Mouse (Mus musculus): ENCODE results near the gene Mrtfa. TPM values are rescaled to one million over a fixed set of nuclear protein-coding genes. Genes with fewer than 3 reads are reported as not detected.

Gene Mrtfa
- polyA plus RNA-seq, 1 experiment from 2014 or later, result 21.2 TPM

DNA sequence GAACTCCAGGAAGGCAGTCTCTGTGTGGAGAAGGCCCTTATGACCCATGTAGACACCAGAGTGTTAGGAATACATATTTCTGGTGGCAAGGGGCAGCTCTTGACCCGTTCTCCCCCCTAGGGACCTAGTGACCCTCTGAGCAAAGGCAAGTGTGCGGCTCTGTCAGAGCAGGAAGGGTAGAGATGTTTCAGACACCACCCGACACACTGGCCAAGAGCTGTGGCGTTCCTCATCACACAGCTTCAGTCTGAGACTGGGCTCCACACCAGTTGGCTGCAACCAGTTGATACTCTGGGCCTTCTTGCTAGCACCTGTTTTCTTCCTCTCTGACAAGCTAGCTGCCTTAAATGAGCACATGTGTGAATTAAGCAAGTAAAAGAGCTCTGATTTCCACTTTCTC lies 158.9 kb downstream of the Mrtfa start:
- Histone ChIP-seq H3K4me3 (no peak overlapping the region), H3K4me1 (peaks cover 14% of the 10 kb centered on the region; the same call in 1 of the 2 replicates)
- no peak for ATAC-seq

DNA sequence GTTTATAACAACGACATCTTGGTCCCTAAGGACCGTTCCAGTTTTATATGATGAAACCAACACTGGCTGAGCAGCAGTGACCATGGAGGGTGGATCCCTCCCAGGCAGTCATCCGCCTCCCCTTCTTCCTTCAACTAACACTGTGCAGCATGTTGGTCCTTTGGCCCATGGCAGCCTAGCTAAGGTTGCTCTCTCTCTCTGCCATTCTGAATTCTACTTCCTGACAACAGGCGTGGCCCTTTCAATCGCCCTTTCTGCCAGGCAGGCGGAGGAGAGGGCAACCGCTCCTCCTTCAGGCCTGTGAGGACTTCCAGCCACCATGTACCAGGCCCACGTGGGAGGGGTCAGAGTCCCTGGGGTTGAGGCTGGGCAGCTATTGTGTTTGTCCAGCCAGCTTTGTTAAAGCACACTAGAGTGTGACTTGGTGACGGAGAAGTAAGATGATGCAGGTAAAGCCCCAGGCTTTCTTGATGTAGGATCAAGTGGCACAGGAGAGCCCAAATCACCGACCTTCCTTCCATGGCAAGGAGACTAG lies 159.6 kb downstream of the Mrtfa start:
- no peak overlapping the region for H3K4me3 ChIP-seq
- H3K9ac ChIP-seq, result no peak overlapping the region
- H3K27me3 ChIP-seq, result no peaks in the 10 kb centered on the region
- no peak overlapping the region for H3K4me2 ChIP-seq
- whole genome bisulfite sequencing, result 57% methylated on average over 10 of the region's 10 CpGs
- H3K4me1 ChIP-seq, result peaks cover 14% of the 10 kb centered on the region; the same call in 1 of the 2 replicates
- H3K27ac ChIP-seq, result no peak overlapping the region
- H3K9me3 ChIP-seq (replicated peaks), result no peaks in the 10 kb centered on the region
- H3K36me3 ChIP-seq (ENCODE audit: poor library complexity, severe bottlenecking), result no peaks in the 10 kb centered on the region
- ATAC-seq, result no peak

More for the DNA sequence above, 158.9 kb downstream of the Mrtfa start:
- Histone ChIP-seq H3K4me2 (no peak overlapping the region), H3K27me3 (no peaks in the 10 kb centered on the region), H3K36me3 (ENCODE audit: poor library complexity, severe bottlenecking) (no peaks in the 10 kb centered on the region), H3K9me3 (replicated peaks) (no peaks in the 10 kb centered on the region), H3K9ac (no peak overlapping the region), H3K27ac (no peak overlapping the region)
- WGBS, result 91% methylated on average over 4 of the region's 4 CpGs

DNA sequence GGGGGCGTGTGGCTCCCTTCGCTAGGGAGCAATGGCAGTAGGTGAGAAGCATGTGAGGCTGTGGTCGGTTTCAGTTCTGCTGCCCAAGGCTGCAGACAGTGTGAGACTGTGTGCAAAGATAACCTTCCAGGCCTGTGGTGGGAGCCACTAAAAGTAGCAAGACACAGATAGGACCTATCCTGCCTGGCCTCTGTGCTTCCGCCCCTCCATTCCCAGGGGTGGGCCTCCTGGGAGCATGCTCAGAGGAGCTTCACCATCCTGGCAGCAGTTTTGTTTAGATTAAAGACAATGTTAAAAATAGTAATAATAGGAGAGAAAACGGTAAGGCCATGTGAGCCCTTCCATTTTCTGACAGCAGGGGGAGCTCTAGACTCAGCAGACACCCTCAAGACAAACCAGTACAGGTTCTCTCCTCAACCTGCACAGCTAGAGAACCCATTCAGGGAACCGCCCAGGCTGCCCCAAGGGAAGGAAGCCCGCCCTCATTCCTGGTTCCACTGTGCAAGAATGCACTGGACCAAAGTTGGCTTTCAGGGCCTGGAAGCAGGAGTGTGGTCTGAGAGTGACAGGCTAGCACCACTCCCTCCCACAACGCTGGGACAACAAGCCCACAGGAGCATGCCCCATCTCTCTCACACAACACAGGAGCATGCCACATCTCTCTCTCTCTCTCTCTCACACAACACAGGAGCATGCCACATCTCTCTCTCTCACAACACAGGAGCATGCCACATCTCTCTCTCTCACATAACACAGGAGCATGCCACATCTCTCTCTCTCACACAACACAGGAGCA lies 163.0 kb downstream of the Mrtfa start:
- H3K36me3 ChIP-seq (ENCODE audit: poor library complexity, severe bottlenecking), result no peaks in the 10 kb centered on the region
- no peak overlapping the region for H3K27ac ChIP-seq
- ATAC-seq, result peak; percentile 70
- WGBS, result 43% methylated on average over 8 of the region's 8 CpGs
- H3K27me3 ChIP-seq, result no peaks in the 10 kb centered on the region
- no peak overlapping the region for H3K4me3 ChIP-seq
- no peaks in the 10 kb centered on the region for H3K4me1 ChIP-seq
- no peaks in the 10 kb centered on the region for H3K9me3 ChIP-seq (replicated peaks)
- H3K4me2 ChIP-seq, result no peak overlapping the region
- H3K9ac ChIP-seq, result no peak overlapping the region

DNA sequence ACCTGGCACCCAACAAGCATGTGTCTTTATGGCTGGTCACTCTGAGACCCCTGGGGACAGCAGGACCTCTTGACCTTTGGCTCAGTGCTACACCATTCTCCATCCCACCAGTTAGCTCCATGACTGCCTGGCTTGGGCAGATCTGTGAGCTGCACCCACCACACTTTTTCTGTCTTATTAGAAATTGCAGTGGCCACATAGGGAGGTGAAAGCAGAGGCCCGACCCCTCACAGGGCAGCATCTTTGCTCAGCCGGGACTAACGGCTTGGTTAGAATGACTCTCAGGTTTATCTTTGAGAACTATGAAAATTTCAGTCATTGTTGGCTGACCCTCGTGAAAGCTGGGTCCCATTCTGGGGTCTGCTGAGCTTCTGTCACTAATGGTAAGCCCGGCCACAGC lies 163.7 kb downstream of the Mrtfa start:
- ATAC-seq, result no peak
- 86% methylated on average over 5 of the region's 5 CpGs for WGBS

DNA sequence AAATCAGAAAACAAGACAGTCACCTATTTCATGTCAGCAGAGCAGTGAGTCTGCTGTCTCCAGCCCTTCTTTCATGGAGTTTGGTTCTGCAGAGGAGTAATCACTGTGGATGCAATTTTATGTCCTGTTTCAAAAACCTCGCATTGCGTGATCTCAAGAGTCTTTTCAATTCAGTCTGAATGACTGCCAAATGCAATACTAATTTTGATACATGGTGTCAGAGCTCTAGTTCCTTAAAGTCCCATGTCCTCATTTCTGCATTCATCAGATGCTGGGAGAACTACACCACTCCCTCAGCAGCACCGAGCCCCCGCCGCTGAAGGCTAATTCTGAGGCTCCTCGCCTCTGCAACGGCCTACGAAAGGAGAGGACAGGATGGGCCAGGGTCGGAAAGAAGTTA lies 166.7 kb downstream of the Mrtfa start:
- Histone ChIP-seq H3K4me3 (no peak overlapping the region), H3K4me2 (no peak overlapping the region), H3K9ac (no peak overlapping the region), H3K27me3 (no peaks in the 10 kb centered on the region), H3K36me3 (ENCODE audit: poor library complexity, severe bottlenecking) (peaks cover 34% of the 10 kb centered on the region), H3K27ac (no peak overlapping the region), H3K4me1 (no peaks in the 10 kb centered on the region), H3K9me3 (replicated peaks) (no peaks in the 10 kb centered on the region)
- ATAC-seq, result no peak
- whole genome bisulfite sequencing, result 92% methylated on average over 9 of the region's 9 CpGs

More for the DNA sequence above, 163.7 kb downstream of the Mrtfa start:
- Histone ChIP-seq H3K9ac (no peak overlapping the region), H3K27me3 (no peaks in the 10 kb centered on the region), H3K9me3 (replicated peaks) (no peaks in the 10 kb centered on the region), H3K27ac (no peak overlapping the region), H3K4me3 (no peak overlapping the region), H3K4me1 (no peaks in the 10 kb centered on the region), H3K36me3 (ENCODE audit: poor library complexity, severe bottlenecking) (peaks cover 4% of the 10 kb centered on the region; the same call in 1 of the 2 replicates), H3K4me2 (no peak overlapping the region)

DNA sequence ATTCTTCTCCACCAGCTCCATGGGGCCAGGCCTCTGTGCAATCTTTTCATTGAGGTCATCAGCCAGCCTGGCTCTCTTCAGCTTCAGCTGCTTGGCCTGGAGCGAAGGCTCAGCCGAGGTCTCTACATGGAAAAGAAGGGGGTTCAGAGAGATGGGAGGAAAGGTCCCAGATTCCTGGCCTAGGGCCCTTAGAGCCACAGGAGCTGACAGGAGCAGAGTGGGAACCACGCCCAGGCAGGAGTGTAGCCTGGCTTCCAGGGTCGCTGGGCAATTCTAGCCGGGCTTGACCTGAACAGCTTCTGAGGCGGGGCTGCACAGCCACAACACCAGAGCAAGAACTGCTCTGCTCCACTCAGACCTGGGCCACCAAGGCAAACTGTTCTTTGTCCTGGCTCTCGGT lies 168.1 kb downstream of the Mrtfa start:
- H3K36me3 ChIP-seq (ENCODE audit: poor library complexity, severe bottlenecking), result peaks cover 48% of the 10 kb centered on the region
- H3K27me3 ChIP-seq, result no peaks in the 10 kb centered on the region
- H3K9ac ChIP-seq, result no peak overlapping the region
- no peaks in the 10 kb centered on the region for H3K9me3 ChIP-seq (replicated peaks)
- H3K4me3 ChIP-seq, result no peak overlapping the region
- no peaks in the 10 kb centered on the region for H3K4me1 ChIP-seq
- H3K4me2 ChIP-seq, result no peak overlapping the region
- 95% methylated on average over 7 of the region's 7 CpGs for WGBS
- no peak overlapping the region for H3K27ac ChIP-seq
- ATAC-seq, result no peak

DNA sequence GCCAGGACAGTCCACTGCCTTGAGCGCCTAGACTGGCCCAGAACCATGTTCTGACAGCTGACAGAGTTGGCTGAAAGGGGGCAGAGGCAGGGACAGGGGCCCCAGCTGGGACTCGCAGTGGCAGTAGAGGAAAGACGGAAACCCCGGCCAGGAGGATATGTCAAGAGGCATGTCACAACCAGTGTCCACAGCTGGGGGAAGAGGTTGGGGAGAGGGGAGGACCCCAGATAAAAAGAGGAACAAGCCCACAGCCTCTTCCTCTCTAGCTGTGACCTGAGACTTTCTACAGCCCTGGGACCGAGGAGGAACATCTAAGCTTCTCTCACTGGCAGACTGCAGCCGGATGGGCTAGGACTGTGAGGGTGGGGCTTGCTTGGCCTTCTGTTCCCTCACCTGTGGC lies 169.2 kb downstream of the Mrtfa start:
- Histone ChIP-seq H3K4me2 (no peak overlapping the region), H3K36me3 (ENCODE audit: poor library complexity, severe bottlenecking) (peaks cover 59% of the 10 kb centered on the region)
- WGBS, result 93% methylated on average over 6 of the region's 6 CpGs

DNA sequence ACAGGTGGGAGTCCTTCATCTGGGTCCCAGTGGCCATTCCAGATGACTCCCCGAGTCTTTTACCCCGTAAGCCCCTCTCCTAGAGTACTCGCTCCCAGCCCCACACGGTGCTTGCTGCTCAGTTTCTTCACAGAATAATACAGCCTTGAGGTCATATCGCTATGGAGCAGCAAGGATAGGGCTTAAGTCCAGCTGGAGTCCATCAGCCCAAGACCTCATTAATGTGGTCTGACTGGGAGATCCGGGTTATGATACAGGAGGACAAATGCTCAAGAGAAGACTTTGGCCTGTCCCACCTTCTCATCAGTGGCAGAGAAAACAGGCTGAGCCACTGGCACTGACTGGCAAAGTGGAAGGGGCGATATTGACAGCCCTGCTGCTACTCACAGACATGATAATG lies 173.2 kb downstream of the Mrtfa start:
- no peaks in the 10 kb centered on the region for H3K4me1 ChIP-seq
- ATAC-seq, result no peak

More for the DNA sequence above, 169.2 kb downstream of the Mrtfa start:
- Histone ChIP-seq H3K27me3 (no peaks in the 10 kb centered on the region), H3K27ac (no peak overlapping the region), H3K4me1 (no peaks in the 10 kb centered on the region), H3K4me3 (no peak overlapping the region), H3K9me3 (replicated peaks) (no peaks in the 10 kb centered on the region), H3K9ac (no peak overlapping the region)
- ATAC-seq, result no peak

DNA sequence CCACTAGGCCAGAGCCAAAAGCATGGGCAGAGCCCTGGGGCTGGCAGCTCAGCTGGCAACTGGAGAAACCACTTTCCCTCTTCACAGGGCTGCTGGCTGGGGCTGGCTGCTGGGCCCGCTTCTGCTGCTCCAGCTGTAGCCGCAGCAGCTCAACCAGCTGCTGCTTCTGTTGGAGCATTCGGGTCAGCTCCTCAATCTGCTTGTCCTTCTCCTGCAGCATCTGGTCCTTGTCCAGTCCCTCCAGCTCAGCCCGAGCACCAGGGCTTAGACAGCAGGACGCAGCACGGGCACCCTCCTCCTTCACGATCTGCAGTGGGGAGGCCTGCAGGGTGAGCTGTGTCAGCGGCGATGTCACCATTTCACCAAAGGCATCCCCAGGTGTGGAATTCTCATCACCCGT lies 174.1 kb downstream of the Mrtfa start:
- Histone ChIP-seq H3K4me2 (no peak overlapping the region), H3K36me3 (ENCODE audit: poor library complexity, severe bottlenecking) (peaks cover 98% of the 10 kb centered on the region), H3K4me3 (no peak overlapping the region), H3K27ac (no peak overlapping the region), H3K9me3 (replicated peaks) (no peaks in the 10 kb centered on the region), H3K27me3 (no peaks in the 10 kb centered on the region), H3K4me1 (no peaks in the 10 kb centered on the region), H3K9ac (no peak overlapping the region)
- WGBS, result 87% methylated on average over 10 of the region's 10 CpGs
- no peak for ATAC-seq

More for the DNA sequence above, 173.2 kb downstream of the Mrtfa start:
- H3K27ac ChIP-seq, result no peak overlapping the region
- H3K9ac ChIP-seq, result no peak overlapping the region
- WGBS, result 95% methylated on average over 7 of the region's 7 CpGs
- no peak overlapping the region for H3K4me3 ChIP-seq
- H3K9me3 ChIP-seq (replicated peaks), result no peaks in the 10 kb centered on the region
- H3K27me3 ChIP-seq, result no peaks in the 10 kb centered on the region
- H3K4me2 ChIP-seq, result no peak overlapping the region
- H3K36me3 ChIP-seq (ENCODE audit: poor library complexity, severe bottlenecking), result peaks cover 98% of the 10 kb centered on the region

DNA sequence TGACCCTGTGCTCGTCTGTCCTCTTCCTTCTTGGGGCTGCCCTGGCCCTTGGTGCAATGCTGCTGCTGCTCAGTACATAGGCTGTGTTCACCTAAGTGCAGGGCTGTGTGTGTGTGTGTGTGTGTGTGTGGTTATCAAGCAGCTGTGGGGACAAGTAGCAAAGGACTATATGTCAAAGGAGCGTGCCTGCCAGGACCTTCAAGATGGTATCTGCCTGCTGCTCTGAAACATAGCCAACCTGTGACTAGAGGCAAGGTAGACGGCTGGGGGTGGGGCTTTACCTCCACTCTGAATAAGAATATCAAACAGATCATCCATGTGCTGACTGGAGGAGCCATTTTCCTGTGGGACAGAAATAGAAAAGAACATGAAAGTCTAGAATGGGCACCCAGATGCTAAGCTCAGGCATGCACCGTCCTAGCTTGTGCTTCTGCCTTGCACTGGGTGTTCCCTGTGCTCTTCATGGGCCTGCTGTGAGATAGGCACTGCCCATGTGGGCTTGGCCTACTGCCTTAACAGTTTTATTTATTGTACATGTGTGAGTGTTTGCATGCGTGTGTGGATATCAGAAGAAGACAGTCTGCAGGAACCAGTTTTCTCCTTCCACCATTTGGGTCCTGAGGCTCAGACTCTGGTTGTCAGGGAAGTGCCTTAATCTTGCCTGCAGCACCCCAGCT lies 175.4 kb downstream of the Mrtfa start:
- Histone ChIP-seq H3K27me3 (no peaks in the 10 kb centered on the region), H3K4me3 (no peak overlapping the region), H3K27ac (no peak overlapping the region), H3K9ac (no peak overlapping the region), H3K9me3 (replicated peaks) (no peaks in the 10 kb centered on the region), H3K4me2 (no peak overlapping the region), H3K36me3 (ENCODE audit: poor library complexity, severe bottlenecking) (peaks cover 99% of the 10 kb centered on the region), H3K4me1 (no peaks in the 10 kb centered on the region)
- whole genome bisulfite sequencing, result 92% methylated on average over 5 of the region's 5 CpGs
- ATAC-seq, result no peak

DNA sequence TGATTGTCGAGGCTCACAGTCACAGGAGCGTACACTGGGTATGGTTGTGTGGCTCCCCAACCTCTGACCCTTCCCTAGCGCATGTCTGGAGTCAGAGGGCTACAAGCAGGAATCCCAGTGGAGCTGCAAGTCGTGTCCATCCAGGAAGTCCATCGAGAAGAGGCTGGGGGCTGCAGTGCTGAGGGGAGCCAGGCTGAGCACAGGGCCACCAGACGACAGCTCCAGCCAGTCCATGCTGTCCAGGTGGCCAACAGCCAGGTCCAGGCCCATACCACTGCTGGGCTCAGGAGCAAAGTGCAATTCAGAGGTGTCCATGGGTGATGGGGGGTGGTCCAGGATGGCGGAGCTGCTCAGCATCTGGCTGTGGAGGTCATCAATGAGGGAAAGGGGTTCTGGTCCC lies 177.4 kb downstream of the Mrtfa start:
- H3K9me3 ChIP-seq (replicated peaks), result no peaks in the 10 kb centered on the region
- WGBS, result 96% methylated on average over 7 of the region's 7 CpGs
- H3K27ac ChIP-seq, result no peak overlapping the region
- no peak overlapping the region for H3K4me3 ChIP-seq
- H3K4me1 ChIP-seq, result no peaks in the 10 kb centered on the region
- no peak overlapping the region for H3K9ac ChIP-seq
- peaks cover 99% of the 10 kb centered on the region for H3K36me3 ChIP-seq (ENCODE audit: poor library complexity, severe bottlenecking)
- H3K4me2 ChIP-seq, result no peak overlapping the region
- ATAC-seq, result no peak
- H3K27me3 ChIP-seq, result no peaks in the 10 kb centered on the region

DNA sequence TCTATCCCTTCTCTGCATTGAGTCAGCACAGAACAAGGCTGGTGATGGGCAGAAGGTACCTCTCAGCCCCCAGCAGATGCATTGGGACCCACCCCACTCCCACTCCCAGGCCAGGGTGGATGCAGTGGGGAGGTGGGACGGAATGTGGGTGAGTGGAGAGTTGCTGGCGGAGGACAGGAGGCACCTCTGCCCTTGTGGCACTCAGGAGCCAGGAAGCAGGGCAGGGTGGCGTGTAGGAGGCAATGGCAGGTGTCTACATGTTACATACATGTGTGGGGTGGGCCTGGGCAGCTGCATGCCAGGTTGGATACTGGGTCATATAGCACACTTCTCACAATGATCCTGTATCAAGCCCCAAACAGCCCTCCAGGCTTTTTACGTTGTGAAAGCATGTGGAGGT lies 178.2 kb downstream of the Mrtfa start:
- Histone ChIP-seq H3K9ac (no peak overlapping the region), H3K36me3 (ENCODE audit: poor library complexity, severe bottlenecking) (peaks cover 94% of the 10 kb centered on the region), H3K27ac (no peak overlapping the region), H3K4me2 (no peak overlapping the region), H3K9me3 (replicated peaks) (no peaks in the 10 kb centered on the region), H3K4me1 (no peaks in the 10 kb centered on the region), H3K27me3 (no peaks in the 10 kb centered on the region), H3K4me3 (no peak overlapping the region)
- no peak for ATAC-seq
- 86% methylated on average over 4 of the region's 4 CpGs for WGBS
